Mouse (Mus musculus) leukemia stem cell, adult 10-12 weeks (primary cell): ENCODE data around the gene Oog4. TPM values are rescaled to one million over a fixed set of nuclear protein-coding genes. Genes with fewer than 3 reads are reported as not detected.

Source experiments
- polyA plus RNA-seq: library from polyadenylated mRNA; stranded (reverse); fragments of >175 nt; gene quantifications from 2 replicates; pipeline ENCODE4 v1.2.3, GENCODE M21; 2012; ENCODE audit warnings: low replicate concordance

The Oog4 gene
- polyA plus RNA-seq: not detected in 2 replicates

GRCm38 (mm10) chr4:143450224-143450623 is at the start of gene Oog4:
Gene Oog4 (minus strand): TSS chr4:143450324.

GRCm38 (mm10) chr4:143412219-143413092 is 37.7 kb downstream of the Oog4 start, which contains the start of gene Pramef8:
Gene Pramef8 (plus strand): TSS chr4:143412426.

GRCm38 (mm10) chr4:143394181-143394580 is 55.9 kb downstream of the Oog4 start, which contains the start of gene Pramel1:
Gene Pramel1 (plus strand): TSS chr4:143394428.

Other genes with a start within 250 kb of the Oog4 start
- gene Prdm2, start 237.3 kb downstream of the Oog4 start, polyA plus RNA-seq: 4.0 and 8.9 TPM in 2 replicates
- gene Pdpn, start 150.8 kb downstream of the Oog4 start, polyA plus RNA-seq: not detected in 2 replicates
- not detected in 2 replicates for gene Lrrc38, start 100.6 kb downstream of the Oog4 start, polyA plus RNA-seq
- not detected in 2 replicates for gene Pramel1, start 55.9 kb downstream of the Oog4 start, polyA plus RNA-seq
- gene Pramef8, start 37.9 kb downstream of the Oog4 start, polyA plus RNA-seq: 0.28 and 0.82 TPM in 2 replicates
- gene Gm13043, start 61.0 kb upstream of the Oog4 start, polyA plus RNA-seq: not detected in 2 replicates
- gene Gm13040, start 85.6 kb upstream of the Oog4 start, polyA plus RNA-seq: 0.15 TPM in 1 of 2 replicates, not detected in the other
- gene BC080695, start 101.4 kb upstream of the Oog4 start, polyA plus RNA-seq: not detected in 2 replicates
- not detected in 2 replicates for gene Gm13057, start 101.4 kb upstream of the Oog4 start, polyA plus RNA-seq
- gene Gm13083, start 164.7 kb upstream of the Oog4 start, polyA plus RNA-seq: 0.07 TPM in 1 of 2 replicates, not detected in the other
- not detected in 2 replicates for gene Gm13088, start 206.9 kb upstream of the Oog4 start, polyA plus RNA-seq